Mouse (Mus musculus) thymus, adult 2 months (tissue): ENCODE data around the gene D17H6S53E. TPM values are rescaled to one million over a fixed set of nuclear protein-coding genes. Genes with fewer than 3 reads are reported as not detected.

Experiments used
- DNase-seq: peaks from one replicate; pipeline ENCODE4 v3.0.0; 2021
- H3K27ac ChIP-seq: fragments of 200-500 bp; 2 replicates; pipeline ENCODE4 v1.5.1; 2012; ENCODE audit warnings: low read length, control low read depth; ENCODE audit not compliant: control insufficient read depth, insufficient read depth
- H3K27me3 ChIP-seq: fragments of 200-500 bp; 2 replicates; pipeline ENCODE4 v1.6.1; 2012; ENCODE audit warnings: mild to moderate bottlenecking, low read length, moderate library complexity, mixed read lengths; ENCODE audit not compliant: control insufficient read depth, insufficient read depth
- H3K36me3 ChIP-seq: fragments of 200-500 bp; 2 replicates; pipeline ENCODE4 v1.6.1; 2012; ENCODE audit warnings: mild to moderate bottlenecking, low read length, moderate library complexity; ENCODE audit not compliant: control insufficient read depth, insufficient read depth
- H3K4me1 ChIP-seq: fragments of 200-500 bp; replicated peaks from 2 replicates; pipeline ENCODE4 v1.6.1; 2012; ENCODE audit warnings: low read length; ENCODE audit not compliant: control insufficient read depth, insufficient read depth
- H3K4me3 ChIP-seq: fragments of 200-500 bp; 2 replicates; pipeline ENCODE4 v1.5.1; 2012; ENCODE audit warnings: mild to moderate bottlenecking, low read length, control low read depth, moderate library complexity; ENCODE audit not compliant: control insufficient read depth, insufficient read depth
- CTCF ChIP-seq: fragments of 200-500 bp; IDR thresholded peaks from 2 replicates; pipeline ENCODE4 v1.5.1; 2012; ENCODE audit warnings: mild to moderate bottlenecking, control low read depth, low read length, moderate library complexity, borderline replicate concordance; ENCODE audit not compliant: control insufficient read depth, poor library complexity, insufficient read depth; ENCODE audit errors: extremely low read depth
- POLR2A ChIP-seq: fragments of 200-500 bp; IDR thresholded peaks from 2 replicates; pipeline ENCODE4 v1.6.1; 2012; ENCODE audit warnings: mild to moderate bottlenecking, low read length, control low read depth, moderate library complexity; ENCODE audit not compliant: control insufficient read depth, poor library complexity, insufficient read depth; ENCODE audit errors: extremely low read depth
- WGBS: fragments of 180-500 bp; shearing (Covaris S2); methylation state at CpG from one replicate; pipeline ENCODE4 v1.1.7; 2018; 5-methylcytosine and 5-hydroxymethylcytosine counted together
- polyA plus RNA-seq: library from polyadenylated mRNA; depleted of rRNA; stranded (reverse); fragments of >200 nt; gene quantifications from 2 replicates; pipeline ENCODE4 v1.2.3, GENCODE M21; 2012

The D17H6S53E gene
- polyA plus RNA-seq, 1 experiment: 12.9 TPM

DNA sequence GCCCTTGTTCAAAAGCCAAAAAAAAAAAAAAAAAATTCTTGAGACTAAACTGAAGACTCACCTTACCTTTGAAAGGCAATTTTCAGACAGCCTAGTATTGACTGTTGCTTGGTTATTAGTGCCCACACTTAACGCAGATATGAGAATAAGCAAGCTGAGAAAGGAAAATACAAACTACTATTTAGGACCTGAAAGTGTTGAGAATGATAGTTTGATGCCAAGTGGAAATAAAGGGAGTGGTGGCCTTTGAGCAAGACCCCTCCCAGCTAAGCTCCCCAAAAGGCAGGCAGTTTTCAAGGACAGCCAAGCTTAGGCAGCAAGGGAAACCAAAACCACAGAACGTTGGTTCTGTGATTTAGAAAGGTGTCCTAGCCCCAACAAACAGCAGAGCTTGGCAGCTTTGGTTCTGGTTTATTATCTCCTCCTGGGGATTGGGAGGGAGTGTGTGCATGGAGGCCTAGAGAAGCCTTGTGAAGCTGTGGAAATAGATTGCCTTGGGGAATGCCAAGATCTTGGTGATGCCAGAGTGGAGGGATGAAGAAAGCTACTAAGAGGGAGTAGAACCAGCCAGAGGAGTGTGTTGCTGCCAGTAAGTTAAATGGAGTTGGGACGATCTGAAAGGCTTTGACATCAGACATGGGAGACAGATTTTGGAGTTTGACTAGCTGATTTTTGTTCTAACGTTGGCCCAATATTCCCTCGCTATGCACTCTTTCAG lies 21.9 kb downstream of the D17H6S53E start:
- Histone ChIP-seq H3K4me1 (no peaks in the 10 kb centered on the region), H3K27me3 (no peaks in the 10 kb centered on the region), H3K4me3 (no peak overlapping the region), H3K27ac (no peak overlapping the region), H3K36me3 (peaks cover 91% of the 10 kb centered on the region)
- WGBS: 77% methylated on average over 5 of the region's 5 CpGs
- TF ChIP-seq POLR2A (no peak), CTCF (no peak)
- DNase-seq: no peak

DNA sequence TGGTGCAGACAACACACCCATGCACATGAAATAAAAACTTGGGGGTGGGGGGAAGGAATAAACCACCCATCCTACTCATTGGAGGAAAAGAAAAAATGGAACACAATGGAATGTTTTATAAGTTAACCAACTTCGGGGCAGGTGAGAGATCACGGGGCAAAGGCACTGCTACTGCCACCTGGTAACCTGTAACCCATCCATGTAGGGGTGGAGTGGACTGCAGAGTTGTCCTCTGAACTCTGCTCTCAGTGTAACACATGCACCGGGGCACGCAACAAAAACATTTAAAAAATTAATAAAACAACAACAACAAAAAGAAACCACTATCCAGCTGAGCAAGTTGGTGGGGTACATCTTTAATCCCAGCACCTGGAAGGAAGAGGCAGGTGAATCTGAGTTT lies 25.9 kb downstream of the D17H6S53E start:
- Histone ChIP-seq H3K4me1 (no peaks in the 10 kb centered on the region), H3K27ac (no peak overlapping the region), H3K27me3 (no peaks in the 10 kb centered on the region), H3K4me3 (no peak overlapping the region), H3K36me3 (peaks cover 91% of the 10 kb centered on the region)
- no peak for TF ChIP-seq POLR2A
- no peak for TF ChIP-seq CTCF
- DNase-seq: no peak
- 97% methylated on average over 4 of the region's 4 CpGs for WGBS

DNA sequence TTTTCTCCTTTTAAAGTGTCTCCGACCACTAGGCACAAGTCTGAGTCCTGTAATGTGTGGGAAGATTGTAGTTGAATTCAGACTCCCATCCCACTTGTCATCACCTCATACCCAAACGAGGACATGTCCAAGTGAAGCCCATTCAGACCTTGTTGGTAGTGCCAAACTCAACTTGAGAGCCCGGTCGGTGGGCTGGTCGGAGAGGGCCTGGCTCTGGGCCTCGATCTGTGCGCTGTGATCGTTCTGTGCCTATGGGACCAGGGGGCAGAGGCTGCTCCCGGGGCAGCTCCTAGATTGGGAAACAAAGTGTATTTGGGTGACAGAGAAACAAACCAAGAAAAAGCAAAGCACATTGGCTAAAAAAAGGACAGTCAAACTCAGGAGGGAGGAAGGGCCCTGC lies 26.9 kb downstream of the D17H6S53E start:
- WGBS: 95% methylated on average over 9 of the region's 9 CpGs

DNA sequence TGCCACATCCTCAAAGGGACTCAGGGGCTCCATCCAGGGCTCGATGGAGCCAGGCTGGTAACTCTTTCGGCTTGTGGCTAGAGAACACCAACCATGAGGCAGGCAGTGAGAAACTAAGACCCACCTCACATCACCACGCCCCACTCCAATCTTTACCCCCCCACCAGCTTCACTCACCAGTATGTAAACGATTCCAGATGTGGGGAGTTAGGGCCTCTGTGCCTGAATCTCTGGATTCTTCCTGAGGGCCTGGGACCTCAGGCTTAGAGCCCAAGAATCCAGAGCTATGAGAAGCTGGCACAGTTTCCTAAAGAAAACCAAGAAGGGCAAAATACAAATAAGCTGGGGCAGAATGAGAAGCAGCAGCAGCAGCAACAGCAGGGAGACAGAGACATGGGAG lies 27.8 kb downstream of the D17H6S53E start:
- no peaks in the 10 kb centered on the region for H3K27me3 ChIP-seq
- H3K36me3 ChIP-seq: peaks cover 97% of the 10 kb centered on the region
- H3K27ac ChIP-seq: no peak overlapping the region
- TF ChIP-seq POLR2A (no peak), CTCF (no peak)
- 94% methylated on average over 4 of the region's 4 CpGs for WGBS
- H3K4me1 ChIP-seq: no peaks in the 10 kb centered on the region
- DNase-seq: no peak
- H3K4me3 ChIP-seq: no peak overlapping the region

More for the DNA sequence above, 26.9 kb downstream of the D17H6S53E start:
- H3K27me3 ChIP-seq: no peaks in the 10 kb centered on the region
- no peaks in the 10 kb centered on the region for H3K4me1 ChIP-seq
- DNase-seq: no peak
- TF ChIP-seq CTCF (no peak), POLR2A (no peak)
- no peak overlapping the region for H3K27ac ChIP-seq
- H3K36me3 ChIP-seq: peaks cover 95% of the 10 kb centered on the region
- no peak overlapping the region for H3K4me3 ChIP-seq

DNA sequence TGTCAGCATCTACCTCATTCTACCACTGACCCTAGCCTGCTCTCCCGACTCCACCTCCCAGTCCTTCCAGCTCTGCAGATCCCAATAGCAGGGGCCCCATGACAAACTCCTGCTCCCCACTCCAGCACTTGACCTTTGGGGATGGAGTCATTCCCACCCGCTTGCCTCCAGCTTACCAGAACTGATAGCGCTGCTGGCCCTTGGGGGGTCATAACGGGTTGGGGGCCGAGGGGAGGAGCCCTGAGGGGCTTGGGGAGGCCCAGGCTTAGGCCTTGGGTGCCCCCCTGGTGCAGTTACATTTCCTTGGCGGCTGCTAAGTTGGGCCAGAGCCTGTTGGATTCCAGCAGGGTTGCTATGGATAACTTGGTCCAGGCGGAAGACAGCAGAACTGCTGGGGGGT lies 28.4 kb downstream of the D17H6S53E start:
- Histone ChIP-seq H3K27ac (no peak overlapping the region), H3K4me1 (no peaks in the 10 kb centered on the region), H3K36me3 (peaks cover 97% of the 10 kb centered on the region), H3K4me3 (no peak overlapping the region), H3K27me3 (no peaks in the 10 kb centered on the region)
- TF ChIP-seq CTCF: no peak
- TF ChIP-seq POLR2A: no peak
- DNase-seq: no peak
- 96% methylated on average over 7 of the region's 7 CpGs for WGBS

DNA sequence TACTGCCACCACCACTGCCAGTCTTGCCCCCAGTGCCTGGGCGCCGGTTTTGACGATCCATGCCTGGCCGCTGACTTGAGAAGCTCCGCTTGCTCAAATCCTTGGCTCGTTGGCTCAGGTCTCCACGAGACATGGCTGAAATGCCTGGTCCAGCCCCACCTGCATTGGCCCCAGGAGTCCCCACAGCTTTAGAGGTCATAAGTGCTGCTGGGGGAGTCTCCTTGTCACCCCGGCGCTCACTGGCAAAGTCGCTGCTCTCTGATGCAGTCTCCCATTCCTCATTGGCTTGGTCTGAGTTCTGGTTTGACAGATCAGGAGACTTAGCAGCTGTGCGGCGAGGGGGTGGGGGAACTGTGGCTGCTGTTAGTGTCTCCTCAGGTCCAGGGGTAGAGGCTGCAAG lies 29.3 kb downstream of the D17H6S53E start:
- no peak overlapping the region for H3K27ac ChIP-seq
- no peak for TF ChIP-seq POLR2A
- H3K27me3 ChIP-seq: no peaks in the 10 kb centered on the region
- no peak overlapping the region for H3K4me3 ChIP-seq
- H3K4me1 ChIP-seq: no peaks in the 10 kb centered on the region
- no peak for DNase-seq
- peaks cover 97% of the 10 kb centered on the region for H3K36me3 ChIP-seq
- WGBS: over 99% methylated on average over 12 of the region's 12 CpGs

DNA sequence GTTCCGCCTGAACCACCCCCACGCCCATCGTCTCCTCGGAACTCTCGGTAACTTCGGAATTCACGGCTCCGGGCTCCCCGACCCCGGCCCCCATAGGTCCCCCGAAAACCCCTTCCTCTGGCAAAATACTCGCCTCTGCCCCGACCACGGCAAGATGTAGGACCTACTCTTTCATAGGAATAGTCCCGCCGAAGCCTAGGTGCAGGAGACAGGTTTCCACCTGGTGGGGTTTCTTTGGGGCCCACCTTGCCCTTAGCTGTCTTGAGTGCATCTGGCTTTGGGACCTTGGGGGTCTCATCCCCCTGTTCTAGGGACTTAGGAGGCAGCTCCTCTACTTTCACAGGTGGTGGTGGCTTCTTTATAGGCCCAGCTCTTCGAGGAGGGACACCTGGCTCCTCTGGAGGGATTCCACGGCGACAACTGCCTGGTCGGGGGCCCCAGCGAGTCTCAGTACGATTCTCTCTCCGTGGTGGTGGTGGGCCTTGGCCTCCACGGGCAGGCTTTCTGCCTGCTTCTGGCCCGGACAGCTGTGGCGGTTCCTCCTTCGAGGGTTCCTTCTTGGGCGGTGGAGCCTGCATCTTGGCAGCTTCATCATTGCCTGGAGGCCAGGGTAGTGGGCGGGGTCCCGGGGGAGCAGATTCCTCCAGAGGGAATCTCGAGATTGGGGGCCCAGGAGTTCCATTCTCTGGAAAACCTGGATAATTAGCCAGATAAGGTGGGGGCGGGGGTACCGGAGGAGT lies 30.5 kb downstream of the D17H6S53E start:
- no peak for TF ChIP-seq CTCF
- no peak for TF ChIP-seq POLR2A
- DNase-seq: no peak
- 95% methylated on average over 33 of the region's 33 CpGs for whole genome bisulfite sequencing
- Histone ChIP-seq H3K4me3 (no peak overlapping the region), H3K36me3 (peaks cover 100% of the 10 kb centered on the region), H3K27ac (no peak overlapping the region), H3K27me3 (no peaks in the 10 kb centered on the region), H3K4me1 (no peaks in the 10 kb centered on the region)
